Mouse (Mus musculus): Measurements from ENCODE around the gene Ripk4. TPM values are rescaled to one million over a fixed set of nuclear protein-coding genes. Genes with fewer than 3 reads are reported as not detected.

Ripk4 gene
- polyA plus RNA-seq (2014; fragmentation: Nextera tagmentation; extraction: Ambion mirVana) = 0.57 and 0.94 TPM in 2 replicates

GRCm38 (mm10) chr16:97763061-97763989, at the start of gene Ripk4:
Gene Ripk4 (minus strand): TSS chr16:97763787.
- no peaks in the 10 kb centered on the region for H3K36me3 ChIP-seq (ENCODE audit: control insufficient read depth, insufficient read depth, low read length)
- H3K9me3 ChIP-seq (ENCODE audit: control insufficient read depth, low read length) = no peaks in the 10 kb centered on the region
- ATAC-seq (ENCODE audit: low FRiP score) = peak; percentile 75
- H3K27me3 ChIP-seq (ENCODE audit: control insufficient read depth, insufficient read depth, low read length) = peaks cover 40% of the 10 kb centered on the region
- peaks cover 11% of the 10 kb centered on the region for H3K4me1 ChIP-seq (ENCODE audit: control insufficient read depth, insufficient read depth, low read length)
- peak within 1 kb of the TSS; percentile 72 for H3K4me2 ChIP-seq
- H3K4me3 ChIP-seq (ENCODE audit: low read depth, low read length) = peak within 1 kb of the TSS; percentile 41
- WGBS = under 1% methylated on average over 88 of the region's 88 CpGs
- peak within 1 kb of the TSS; percentile 36; the same call in 1 of the 2 replicates for H3K9ac ChIP-seq (ENCODE audit: low read length)
- H3K27ac ChIP-seq (ENCODE audit: low read depth, low read length) = no peak within 1 kb of the TSS
- DNase-seq (ENCODE audit: low spot score, missing footprints) = peak; percentile 97

- no peak overlapping the region for H3K27ac ChIP-seq (ENCODE audit: low read depth, low read length)
- ATAC-seq (ENCODE audit: low FRiP score) = no peak
- H3K9ac ChIP-seq (ENCODE audit: low read length) = no peak overlapping the region
- no peaks in the 10 kb centered on the region for H3K9me3 ChIP-seq (ENCODE audit: control insufficient read depth, low read length)
- H3K4me2 ChIP-seq = no peak overlapping the region
- H3K36me3 ChIP-seq (ENCODE audit: control insufficient read depth, insufficient read depth, low read length) = peaks cover 49% of the 10 kb centered on the region
- H3K4me3 ChIP-seq (ENCODE audit: low read depth, low read length) = no peak overlapping the region
- 94% methylated on average over 3 of the region's 3 CpGs for WGBS
- no peak for DNase-seq (ENCODE audit: low spot score, missing footprints)
- H3K4me1 ChIP-seq (ENCODE audit: control insufficient read depth, insufficient read depth, low read length) = no peaks in the 10 kb centered on the region
- H3K27me3 ChIP-seq (ENCODE audit: control insufficient read depth, insufficient read depth, low read length) = no peaks in the 10 kb centered on the region
Observed at GRCm38 (mm10) chr16:97808881-97809280, 45.3 kb upstream of the Ripk4 start.

DNA sequence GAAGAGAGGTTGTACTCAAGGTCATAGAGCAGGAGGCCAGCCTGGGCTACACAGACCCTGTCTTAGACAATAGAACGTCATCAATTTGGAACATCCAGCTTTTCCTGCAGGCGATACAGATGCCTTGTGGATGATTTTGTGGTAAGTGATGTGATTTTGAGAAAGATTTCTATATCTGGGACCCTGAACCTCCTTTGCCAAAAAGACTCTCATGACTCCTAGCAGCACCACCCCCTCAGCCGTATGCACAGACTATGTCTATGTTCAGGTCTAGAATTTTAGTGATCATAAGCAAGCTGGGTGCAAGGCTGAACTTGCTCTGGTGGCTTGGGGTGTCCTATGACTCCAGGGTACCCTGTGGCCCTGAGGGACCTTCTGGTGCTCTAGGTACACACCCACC, 42.1 kb upstream of the Ripk4 start:
- Histone ChIP-seq H3K36me3 (ENCODE audit: control insufficient read depth, insufficient read depth, low read length) (peaks cover 36% of the 10 kb centered on the region), H3K4me2 (no peak overlapping the region), H3K4me3 (ENCODE audit: low read depth, low read length) (no peak overlapping the region), H3K27ac (ENCODE audit: low read depth, low read length) (no peak overlapping the region), H3K27me3 (ENCODE audit: control insufficient read depth, insufficient read depth, low read length) (no peaks in the 10 kb centered on the region), H3K9ac (ENCODE audit: low read length) (no peak overlapping the region), H3K4me1 (ENCODE audit: control insufficient read depth, insufficient read depth, low read length) (no peaks in the 10 kb centered on the region), H3K9me3 (ENCODE audit: control insufficient read depth, low read length) (no peaks in the 10 kb centered on the region)
- WGBS = 91% methylated on average over 3 of the region's 3 CpGs
- DNase-seq (ENCODE audit: low spot score, missing footprints) (no peak), ATAC-seq (ENCODE audit: low FRiP score) (no peak)

- H3K4me2 ChIP-seq = no peak overlapping the region
Observed at GRCm38 (mm10) chr16:97804680-97805547, 41.3 kb upstream of the Ripk4 start.

GRCm38 (mm10) chr16:97797950-97798869, 34.6 kb upstream of the Ripk4 start:
- Histone ChIP-seq H3K27ac (ENCODE audit: low read depth, low read length) (no peak overlapping the region), H3K4me2 (no peak overlapping the region), H3K4me1 (ENCODE audit: control insufficient read depth, insufficient read depth, low read length) (no peaks in the 10 kb centered on the region), H3K36me3 (ENCODE audit: control insufficient read depth, insufficient read depth, low read length) (peaks cover 27% of the 10 kb centered on the region), H3K27me3 (ENCODE audit: control insufficient read depth, insufficient read depth, low read length) (no peaks in the 10 kb centered on the region), H3K9ac (ENCODE audit: low read length) (no peak overlapping the region), H3K9me3 (ENCODE audit: control insufficient read depth, low read length) (no peaks in the 10 kb centered on the region), H3K4me3 (ENCODE audit: low read depth, low read length) (no peak overlapping the region)
- 91% methylated on average over 7 of the region's 7 CpGs for WGBS
- ATAC-seq (ENCODE audit: low FRiP score) (no peak), DNase-seq (ENCODE audit: low spot score, missing footprints) (no peak)

More at GRCm38 (mm10) chr16:97804680-97805547, 41.3 kb upstream of the Ripk4 start:
- no peaks in the 10 kb centered on the region for H3K9me3 ChIP-seq (ENCODE audit: control insufficient read depth, low read length)
- no peak overlapping the region for H3K27ac ChIP-seq (ENCODE audit: low read depth, low read length)
- no peak overlapping the region for H3K9ac ChIP-seq (ENCODE audit: low read length)
- H3K27me3 ChIP-seq (ENCODE audit: control insufficient read depth, insufficient read depth, low read length) = no peaks in the 10 kb centered on the region
- no peaks in the 10 kb centered on the region for H3K4me1 ChIP-seq (ENCODE audit: control insufficient read depth, insufficient read depth, low read length)
- WGBS = 75% methylated on average over 7 of the region's 7 CpGs
- peaks cover 35% of the 10 kb centered on the region for H3K36me3 ChIP-seq (ENCODE audit: control insufficient read depth, insufficient read depth, low read length)
- no peak overlapping the region for H3K4me3 ChIP-seq (ENCODE audit: low read depth, low read length)
- ATAC-seq (ENCODE audit: low FRiP score) (no peak), DNase-seq (ENCODE audit: low spot score, missing footprints) (peak; percentile 93)

DNA sequence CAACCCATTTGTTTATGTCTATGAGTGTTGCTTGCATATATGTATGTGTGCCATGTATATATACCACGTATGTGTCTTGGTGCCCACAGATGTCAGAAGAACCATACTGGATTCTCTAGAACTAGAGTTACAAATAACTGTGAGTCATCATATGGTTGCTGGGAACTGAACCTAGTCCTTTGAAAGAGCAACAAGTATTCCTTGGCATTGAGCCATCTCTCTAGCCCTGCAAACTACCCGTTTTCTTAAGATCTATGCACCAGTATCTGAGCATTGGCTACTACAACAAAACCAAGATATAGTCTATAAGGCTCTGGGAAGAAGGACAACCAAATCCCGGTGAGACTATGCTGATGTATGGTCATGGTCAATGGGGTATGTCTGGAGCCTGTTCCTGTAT, 33.6 kb upstream of the Ripk4 start:
- no peaks in the 10 kb centered on the region for H3K9me3 ChIP-seq (ENCODE audit: control insufficient read depth, low read length)
- ATAC-seq (ENCODE audit: low FRiP score) = no peak
- peaks cover 27% of the 10 kb centered on the region for H3K36me3 ChIP-seq (ENCODE audit: control insufficient read depth, insufficient read depth, low read length)
- WGBS = 93% methylated on average over 3 of the region's 3 CpGs
- DNase-seq (ENCODE audit: low spot score, missing footprints) = no peak
- H3K27ac ChIP-seq (ENCODE audit: low read depth, low read length) = no peak overlapping the region
- H3K27me3 ChIP-seq (ENCODE audit: control insufficient read depth, insufficient read depth, low read length) = no peaks in the 10 kb centered on the region
- H3K4me3 ChIP-seq (ENCODE audit: low read depth, low read length) = no peak overlapping the region
- H3K9ac ChIP-seq (ENCODE audit: low read length) = no peak overlapping the region
- no peak overlapping the region for H3K4me2 ChIP-seq
- H3K4me1 ChIP-seq (ENCODE audit: control insufficient read depth, insufficient read depth, low read length) = no peaks in the 10 kb centered on the region

DNA sequence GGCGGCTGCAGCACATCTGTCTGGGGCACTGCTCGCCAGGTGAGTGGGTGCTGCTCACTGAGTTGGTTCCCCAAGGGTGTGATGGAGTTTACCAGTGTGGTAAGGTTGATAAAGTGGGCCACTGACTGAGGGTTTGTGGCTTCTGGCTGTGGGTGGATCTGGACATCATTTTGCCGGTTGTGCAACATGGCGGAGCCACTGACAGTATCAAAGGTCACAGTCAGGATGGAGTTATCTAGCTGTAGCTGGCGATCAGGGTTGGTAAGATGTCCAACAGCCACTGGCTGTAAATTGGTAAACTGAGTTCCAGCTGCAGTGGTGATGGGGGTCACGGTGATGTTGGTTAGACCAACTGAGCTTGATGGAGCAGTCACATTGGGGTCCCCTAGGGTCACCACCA, 30.7 kb upstream of the Ripk4 start:
- H3K4me3 ChIP-seq (ENCODE audit: low read depth, low read length) = no peak overlapping the region
- H3K4me1 ChIP-seq (ENCODE audit: control insufficient read depth, insufficient read depth, low read length) = no peaks in the 10 kb centered on the region
- ATAC-seq (ENCODE audit: low FRiP score) (no peak), DNase-seq (ENCODE audit: low spot score, missing footprints) (peak; percentile 64)
- WGBS = 93% methylated on average over 6 of the region's 6 CpGs
- H3K4me2 ChIP-seq = no peak overlapping the region
- H3K9ac ChIP-seq (ENCODE audit: low read length) = no peak overlapping the region
- no peaks in the 10 kb centered on the region for H3K9me3 ChIP-seq (ENCODE audit: control insufficient read depth, low read length)
- no peak overlapping the region for H3K27ac ChIP-seq (ENCODE audit: low read depth, low read length)
- peaks cover 26% of the 10 kb centered on the region for H3K36me3 ChIP-seq (ENCODE audit: control insufficient read depth, insufficient read depth, low read length)
- no peaks in the 10 kb centered on the region for H3K27me3 ChIP-seq (ENCODE audit: control insufficient read depth, insufficient read depth, low read length)

DNA sequence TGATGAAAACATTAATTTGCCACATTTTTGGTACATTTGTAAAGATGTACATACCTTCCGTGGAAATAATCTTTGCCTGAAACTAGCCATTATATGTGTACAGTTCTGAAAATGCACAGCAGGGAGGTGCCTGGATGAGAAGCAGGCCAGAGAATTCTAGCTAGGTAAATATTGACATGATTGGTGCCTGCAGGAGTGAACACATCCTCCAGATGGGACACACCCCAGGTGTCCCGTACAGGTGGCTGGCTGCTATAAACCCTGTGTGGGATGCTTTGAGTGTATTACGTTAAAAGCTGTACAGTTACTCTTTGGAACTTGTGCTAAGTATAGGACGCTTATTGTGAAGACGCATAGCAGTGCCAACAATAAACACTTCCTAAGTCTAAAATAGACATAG, 19.5 kb upstream of the Ripk4 start:
- Histone ChIP-seq H3K4me1 (ENCODE audit: control insufficient read depth, insufficient read depth, low read length) (no peaks in the 10 kb centered on the region), H3K9ac (ENCODE audit: low read length) (no peak overlapping the region), H3K27me3 (ENCODE audit: control insufficient read depth, insufficient read depth, low read length) (no peaks in the 10 kb centered on the region), H3K36me3 (ENCODE audit: control insufficient read depth, insufficient read depth, low read length) (no peaks in the 10 kb centered on the region), H3K4me2 (no peak overlapping the region), H3K4me3 (ENCODE audit: low read depth, low read length) (no peak overlapping the region), H3K27ac (ENCODE audit: low read depth, low read length) (no peak overlapping the region), H3K9me3 (ENCODE audit: control insufficient read depth, low read length) (no peaks in the 10 kb centered on the region)
- DNase-seq (ENCODE audit: low spot score, missing footprints) = no peak
- 93% methylated on average over 5 of the region's 5 CpGs for WGBS
- no peak for ATAC-seq (ENCODE audit: low FRiP score)
